Mouse (Mus musculus) heart, postnatal 25 days (tissue): ENCODE results near the gene Enpp6. TPM values are rescaled to one million over a fixed set of nuclear protein-coding genes. Genes with fewer than 3 reads are reported as not detected.

Experiments used
- DNase-seq: peaks from one replicate; pipeline ENCODE4 v3.0.0; 2022; ENCODE audit warnings: low spot score
- intact Hi-C: fragments of 180-260 bp; cut with DNase I; formaldehyde crosslinking; loops from one replicate; pipeline ENCODE4 v1.15.1; 2025
- total RNA-seq, 2 experiments: library from RNA; stranded (reverse); gene quantifications; 2 replicates each; pipeline ENCODE4 v1.2.3; 2021

Gene Enpp6
- total RNA-seq = 1 to 10 TPM; 4.9 to 6.3 TPM

- intact Hi-C loops = no loop called here
- no peak for DNase-seq
Observed at GRCm38 (mm10) chr8:46986386-46987140, at the start of gene Enpp6. Enpp6 (plus strand) TSS chr8:46986887.

GRCm38 (mm10) chr8:46938218-46938617 is 48.5 kb upstream of the Enpp6 start:
- no peak for DNase-seq
- intact Hi-C loops = no loop called here

DNA sequence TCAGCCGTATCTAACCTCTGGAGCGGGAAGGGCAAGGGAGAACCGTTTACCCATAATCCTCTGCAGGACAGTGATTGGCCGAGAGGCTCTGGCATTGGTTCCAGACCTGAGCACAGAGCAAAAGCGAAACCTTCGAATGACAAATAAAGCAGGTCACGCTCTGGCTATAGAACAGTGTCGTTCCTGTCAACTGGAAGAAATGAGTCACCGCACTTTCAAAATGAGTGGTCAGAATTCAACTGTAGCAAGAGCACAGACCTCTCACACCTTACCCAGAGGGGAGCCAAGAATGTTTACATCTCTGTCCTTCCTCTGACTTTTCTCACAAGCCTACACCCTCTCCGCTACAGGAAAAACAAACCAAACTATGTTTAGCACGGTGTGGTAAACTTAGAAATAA is 45.4 kb upstream of the Enpp6 start:
- intact Hi-C loops = loop anchor here (10.0 kb wide), 1 partner anchor 386 kb away; the partner anchor contains the start of gene Cenpu
- DNase-seq = peak; percentile 60

- DNase-seq = no peak
- intact Hi-C loops = loop anchor here (10.0 kb wide), 1 partner anchor 387 kb away; the partner anchor contains the start of gene Cenpu
Observed at GRCm38 (mm10) chr8:46941731-46942650, 44.7 kb upstream of the Enpp6 start.

GRCm38 (mm10) chr8:46942651-46943024 is 44.0 kb upstream of the Enpp6 start:
- no peak for DNase-seq
- intact Hi-C loops = loop anchor here (10.0 kb wide), 1 partner anchor 388 kb away; the partner anchor contains the start of gene Cenpu

DNA sequence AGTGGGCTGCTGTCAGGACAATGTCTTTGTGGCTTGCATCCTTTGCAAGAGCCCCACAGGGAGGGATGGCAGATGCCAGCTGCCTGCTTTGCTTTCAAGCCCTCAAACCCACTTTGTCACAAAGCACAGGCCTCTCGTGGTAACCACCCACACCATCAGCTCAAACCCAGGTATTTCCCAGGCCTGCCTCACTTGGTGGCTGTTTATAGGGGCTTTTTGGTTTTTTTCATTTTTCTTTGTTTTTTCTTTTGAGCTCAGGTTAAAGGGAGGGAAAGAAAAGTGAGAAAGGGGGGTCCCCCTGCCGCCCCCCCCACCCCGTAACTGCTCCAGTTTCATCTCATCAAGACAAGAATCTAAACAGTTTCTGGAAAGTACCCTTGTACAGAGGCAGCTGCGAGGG is 43.4 kb upstream of the Enpp6 start:
- intact Hi-C loops = loop anchor here (10.0 kb wide), 1 partner anchor 389 kb away; the partner anchor contains the start of gene Cenpu
- no peak for DNase-seq

DNA sequence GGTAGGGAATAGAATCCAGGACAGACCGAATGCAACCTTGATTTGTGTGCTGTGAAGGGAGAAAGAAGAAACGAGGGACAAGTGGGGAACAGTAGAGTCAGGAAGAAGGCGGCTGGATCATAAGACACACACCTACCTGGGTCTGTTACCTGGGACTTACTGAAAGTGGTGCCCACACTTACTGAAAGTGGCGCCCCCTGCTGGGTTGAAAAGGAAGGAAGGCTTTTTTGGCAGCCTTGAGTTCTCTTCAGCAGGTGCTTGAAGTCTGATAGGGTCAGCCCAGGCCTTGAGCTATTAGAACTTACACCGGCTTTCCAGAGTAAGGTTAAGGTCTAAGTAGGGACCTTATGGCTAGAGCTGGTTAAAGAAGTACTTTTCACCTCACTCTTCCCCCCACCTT is 40.5 kb upstream of the Enpp6 start:
- intact Hi-C loops = loop anchor here (10.0 kb wide), 1 partner anchor 391 kb away; the partner anchor contains the start of gene Cenpu
- no peak for DNase-seq

DNA sequence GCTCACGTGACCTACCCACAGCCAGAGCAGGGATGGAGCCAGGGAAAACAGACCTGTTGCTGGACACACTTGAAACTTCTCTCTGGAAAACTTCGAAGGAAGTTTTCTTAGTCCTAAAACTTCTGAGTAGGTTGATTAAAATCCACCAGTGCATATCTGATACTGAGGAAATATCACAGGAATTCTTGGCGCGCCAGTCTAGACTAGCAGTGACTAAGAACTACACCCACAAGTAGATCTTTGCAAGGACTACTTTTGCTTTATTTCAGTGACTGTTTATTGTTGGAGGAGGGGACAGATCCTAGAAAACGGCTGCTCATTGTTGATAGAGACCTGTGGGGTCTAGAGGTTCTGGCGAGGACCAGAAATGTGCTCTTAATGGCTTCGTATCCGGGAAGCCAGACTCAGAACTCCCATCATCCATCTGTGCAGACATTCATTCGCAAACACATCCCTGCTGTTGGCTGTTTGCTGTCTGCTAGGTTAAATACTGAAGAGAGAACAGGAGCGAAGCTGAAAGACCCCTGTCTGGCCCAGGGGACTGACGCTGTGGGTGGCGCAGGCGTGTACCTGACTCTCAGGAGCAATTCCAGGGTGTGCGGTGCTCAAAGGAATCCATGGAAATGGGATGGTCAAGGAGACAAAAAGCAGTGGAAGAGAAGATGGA is 38.5 kb upstream of the Enpp6 start:
- no peak for DNase-seq
- intact Hi-C loops = loop anchor here (10.0 kb wide), 1 partner anchor 393 kb away; the partner anchor contains the start of gene Cenpu

DNA sequence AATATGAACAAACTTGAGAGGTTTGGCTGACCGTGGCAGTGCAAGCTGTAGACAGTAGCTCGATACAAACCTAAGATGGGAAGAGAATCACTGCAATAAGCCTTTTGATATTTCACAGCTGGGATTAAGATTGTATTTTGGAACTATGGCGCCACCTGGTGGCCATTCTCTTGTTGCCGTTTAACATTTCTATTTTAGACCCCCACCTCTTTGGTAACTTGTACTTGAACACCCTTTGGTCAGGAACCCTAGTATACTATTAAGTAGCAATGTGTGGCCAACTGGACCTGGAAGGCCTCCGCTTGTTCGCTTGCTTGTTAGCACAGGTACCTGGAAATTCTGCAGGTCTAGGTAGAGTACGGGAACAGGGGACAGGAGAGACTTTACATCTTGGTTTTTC is 33.2 kb upstream of the Enpp6 start:
- intact Hi-C loops = loop anchor here (2.0 kb wide), 2 partner anchors 19 to 283 kb away; no protein-coding TSS in a partner anchor
- no peak for DNase-seq

DNA sequence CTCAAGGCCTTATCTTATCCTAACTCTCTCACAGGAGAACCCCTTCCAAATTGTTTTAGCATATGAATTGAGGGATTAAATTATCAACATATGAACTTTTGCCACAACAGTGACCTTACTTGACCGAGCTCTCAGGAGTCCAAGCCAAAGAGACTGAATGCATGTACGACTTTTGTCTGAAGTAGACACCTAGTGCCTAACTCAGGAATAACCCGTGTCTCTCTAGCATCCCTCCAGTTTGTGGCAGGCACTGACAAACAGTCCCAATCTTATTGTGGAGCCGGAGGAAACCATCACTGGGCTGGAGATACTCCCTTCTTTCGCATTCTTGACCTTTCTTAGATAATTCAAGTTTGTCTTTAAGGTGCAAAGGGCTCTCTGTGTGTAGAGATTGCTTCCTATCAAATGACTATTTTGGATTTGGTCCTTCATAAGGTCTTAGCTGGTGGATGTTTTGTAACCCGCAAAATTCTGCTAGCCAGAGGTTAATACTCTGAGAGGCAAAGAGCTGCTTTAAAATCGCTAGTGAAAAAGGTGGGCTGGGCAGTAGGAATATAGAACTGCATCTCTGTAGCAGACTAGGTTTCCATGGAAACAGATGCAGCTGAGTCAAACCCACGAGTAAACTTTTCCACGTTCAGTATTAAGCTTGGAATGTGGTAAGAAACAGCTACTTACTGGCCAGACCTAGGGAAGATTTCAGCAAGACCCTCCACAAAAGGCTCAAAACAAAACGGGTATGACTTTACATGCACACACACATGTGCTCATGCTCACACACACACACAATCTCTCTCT is 23.9 kb upstream of the Enpp6 start:
- intact Hi-C loops = no loop called here
- DNase-seq = no peak

DNA sequence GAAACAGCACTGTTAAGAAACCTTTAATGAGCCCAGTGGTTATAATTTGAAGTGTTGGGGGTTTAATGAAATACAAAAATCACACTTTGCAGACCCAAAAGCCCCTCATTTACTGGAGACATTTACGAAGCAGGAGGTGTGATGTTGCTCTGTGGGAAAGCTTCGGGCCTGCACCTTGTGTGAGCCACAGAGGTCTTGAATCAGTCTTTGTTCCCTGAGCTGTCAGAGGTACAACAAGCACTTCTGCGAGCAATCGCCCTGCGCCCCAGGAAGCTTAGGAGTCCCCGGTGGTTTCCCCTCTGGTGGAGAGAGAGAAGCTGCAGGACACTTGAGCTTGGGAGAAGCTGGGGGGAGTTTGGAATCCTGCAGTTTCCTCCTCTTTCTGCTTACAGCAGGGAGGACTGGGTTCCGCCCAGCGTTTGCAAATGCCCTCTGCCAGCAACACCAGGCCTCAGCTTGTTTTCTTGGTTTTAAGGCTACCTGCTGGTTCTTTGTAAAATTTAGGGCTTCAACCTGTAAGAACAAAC is 23.0 kb upstream of the Enpp6 start:
- DNase-seq = no peak
- intact Hi-C loops = no loop called here

- intact Hi-C loops = no loop called here
Observed at GRCm38 (mm10) chr8:46965812-46966211, 20.9 kb upstream of the Enpp6 start.

DNA sequence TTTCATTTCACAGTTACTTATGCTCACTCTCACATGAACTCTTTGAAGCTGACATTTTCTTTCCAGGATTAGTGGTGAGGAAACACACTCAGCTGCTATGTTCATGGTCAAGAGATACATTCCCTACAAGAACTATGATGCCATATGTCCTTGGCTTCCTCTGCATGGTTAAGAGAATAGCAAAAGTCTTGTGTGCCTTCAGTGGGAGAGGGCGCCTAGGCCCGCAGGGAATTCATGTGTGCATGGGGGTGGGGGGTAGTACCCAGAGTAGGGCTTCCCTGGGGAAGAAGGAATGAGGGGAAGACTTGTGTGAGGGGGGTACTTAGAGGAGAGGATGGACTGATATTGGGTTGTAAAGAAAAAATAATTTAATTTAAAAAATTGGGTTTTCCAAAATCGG is 18.0 kb upstream of the Enpp6 start:
- intact Hi-C loops = loop anchor here (1.0 kb wide), 1 partner anchor 403 kb away; no protein-coding TSS in a partner anchor

More at GRCm38 (mm10) chr8:46965812-46966211, 20.9 kb upstream of the Enpp6 start:
- no peak for DNase-seq

DNA sequence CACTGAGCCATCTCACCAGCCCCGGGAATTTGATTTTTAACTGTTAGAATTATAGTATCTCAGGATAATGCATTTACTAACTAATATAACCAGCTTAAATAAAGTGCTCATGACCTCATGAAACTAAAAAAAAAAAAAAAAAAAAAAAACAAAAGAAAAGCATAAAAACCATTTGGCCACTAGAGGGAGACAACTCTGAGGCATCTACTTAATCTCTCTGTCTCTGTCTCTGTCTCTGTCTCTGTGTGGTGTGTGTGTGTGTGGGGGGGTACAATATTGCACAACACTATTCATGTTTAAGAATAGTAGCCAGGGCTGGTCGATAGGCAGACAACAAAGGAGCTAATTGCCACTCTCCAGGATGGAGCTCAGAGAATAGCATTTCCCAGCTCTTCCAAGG is 17.3 kb upstream of the Enpp6 start:
- no peak for DNase-seq
- intact Hi-C loops = loop anchor here (1.0 kb wide), 1 partner anchor 402 kb away; no protein-coding TSS in a partner anchor

More for the DNA sequence above, 18.0 kb upstream of the Enpp6 start:
- no peak for DNase-seq

DNA sequence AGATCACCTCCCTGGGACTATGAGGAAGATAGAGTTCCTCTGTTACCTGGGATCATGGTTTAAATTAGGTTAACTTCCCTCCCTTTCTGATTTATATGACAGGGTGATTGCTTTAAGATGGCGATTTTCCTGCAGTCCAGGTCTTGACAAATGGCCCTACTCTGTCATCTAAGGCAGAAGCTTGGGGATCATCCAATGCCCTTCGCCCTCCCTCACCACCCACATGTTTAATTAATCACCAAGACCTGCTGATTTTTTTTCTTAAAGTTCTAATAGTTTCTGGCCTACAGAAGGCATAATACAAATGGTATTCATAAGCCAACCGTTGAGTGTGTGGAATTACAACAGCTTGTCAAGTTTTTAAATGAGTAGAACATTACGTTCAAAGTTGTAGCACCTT is 9.3 kb upstream of the Enpp6 start:
- no peak for DNase-seq
- intact Hi-C loops = no loop called here

DNA sequence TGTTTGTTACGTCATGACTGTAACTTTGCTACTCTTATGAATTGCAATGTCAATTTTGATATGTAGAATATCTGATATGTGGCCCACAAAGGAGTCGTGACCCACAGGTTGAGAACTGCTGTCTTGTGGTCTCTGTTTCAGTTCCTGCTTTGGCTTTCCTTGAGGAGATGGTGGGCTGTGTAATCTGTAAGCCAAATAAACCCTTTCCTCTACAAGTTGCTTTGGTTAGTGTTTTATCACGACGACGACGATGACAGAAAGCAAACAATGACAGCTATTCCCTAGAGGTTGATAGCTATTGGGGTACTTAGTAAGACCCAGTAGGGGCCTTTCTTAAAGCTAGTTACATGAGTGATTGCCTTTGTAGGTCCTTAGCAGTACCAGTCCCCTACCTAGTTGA is 4.5 kb upstream of the Enpp6 start:
- no peak for DNase-seq
- intact Hi-C loops = no loop called here

DNA sequence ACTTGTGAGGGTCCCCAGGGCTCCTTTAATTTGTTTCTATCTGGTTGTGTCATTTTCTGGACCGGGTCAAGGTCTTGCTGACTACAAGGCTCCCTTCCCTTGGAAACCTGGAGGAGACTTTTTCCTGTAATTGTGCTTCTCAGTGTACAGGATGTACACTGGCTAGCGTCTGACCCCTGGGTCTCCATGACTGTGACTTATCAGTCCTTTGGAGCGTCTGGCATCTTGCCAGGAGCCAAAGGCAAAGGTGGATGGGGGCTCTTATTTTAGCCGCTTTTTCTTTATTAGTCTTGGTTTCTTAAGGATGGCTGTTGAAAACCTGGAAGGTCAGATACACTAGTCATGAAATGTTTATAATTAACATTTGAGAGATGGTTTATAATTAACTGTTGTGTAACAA is 3.9 kb upstream of the Enpp6 start:
- DNase-seq = peak; percentile 48
- intact Hi-C loops = no loop called here

DNA sequence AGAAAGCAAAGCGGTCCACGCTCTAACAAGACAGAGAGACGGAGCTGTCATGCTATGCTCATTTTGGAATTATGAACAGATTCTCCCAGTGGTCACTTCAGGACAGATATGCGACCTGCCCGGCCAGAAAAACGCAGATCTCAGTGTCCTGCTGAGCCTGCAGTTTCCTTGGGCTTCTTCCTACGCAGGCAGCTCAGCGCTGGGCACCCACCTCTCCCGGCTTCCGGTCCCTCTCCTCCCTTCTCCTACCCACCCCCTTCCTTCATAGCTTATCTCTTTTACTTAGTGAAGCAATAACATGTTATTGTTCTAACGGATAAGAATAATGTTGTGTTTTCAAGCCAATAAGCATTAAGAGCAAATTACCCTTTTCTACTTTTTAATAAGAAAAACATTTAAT is 2.0 kb upstream of the Enpp6 start:
- intact Hi-C loops = no loop called here
- DNase-seq = no peak

DNA sequence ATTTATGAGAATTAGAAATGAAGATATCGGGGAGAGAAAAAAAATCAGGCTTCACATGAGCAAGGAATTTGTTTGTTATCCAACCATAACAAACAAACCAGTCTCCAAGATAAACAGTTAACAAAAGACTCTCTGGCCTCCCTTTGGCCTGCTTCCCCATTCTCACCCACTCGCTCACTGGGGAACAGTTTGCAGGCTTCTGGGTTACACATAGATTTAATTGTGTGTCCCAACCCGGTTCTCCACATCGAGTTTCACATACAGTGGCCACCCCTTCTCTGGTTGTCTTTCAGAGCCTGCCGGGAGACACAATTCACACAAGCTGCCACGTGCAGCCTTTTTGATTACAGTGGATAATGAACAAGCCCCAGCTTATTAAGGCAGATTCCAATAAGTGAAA is 1.7 kb downstream of the Enpp6 start:
- intact Hi-C loops = no loop called here
- no peak for DNase-seq
